Mouse (Mus musculus) kidney, postnatal 14 days (tissue): ENCODE measurements around the gene Pias3.
"Not testable (repeated sequence)": the region's sequence is repeated elsewhere in the genome, so short reads cannot be mapped to it uniquely, and the experiment has no call there.

ENCODE experiments used
- DNase-seq: peaks from one replicate; pipeline ENCODE4 v3.0.0; 2022; ENCODE audit warnings: mixed read lengths

Pias3 gene

GRCm38 (mm10) chr3:96696198-96696765 is at the start of gene Pias3:
TSS of gene Pias3 (plus strand) at chr3:96696384.
- peak; percentile 93 for DNase-seq

- no peak for DNase-seq
These were observed 48.8 kb upstream of the Pias3 start for GRCm38 (mm10) chr3:96647365-96647764.

GRCm38 (mm10) chr3:96660901-96661300 is 35.3 kb upstream of the Pias3 start:
- no peak for DNase-seq

GRCm38 (mm10) chr3:96662731-96663316 is 33.4 kb upstream of the Pias3 start:
- DNase-seq, result no peak

- DNase-seq, result peak; percentile 86
These were observed 32.5 kb upstream of the Pias3 start for GRCm38 (mm10) chr3:96663432-96664239.

GRCm38 (mm10) chr3:96665732-96666363 is 30.3 kb upstream of the Pias3 start:
- DNase-seq, result not testable (repeated sequence)

- DNase-seq, result peak; percentile 20
These were observed 29.3 kb upstream of the Pias3 start for GRCm38 (mm10) chr3:96666916-96667315.

GRCm38 (mm10) chr3:96667316-96667715 is 28.9 kb upstream of the Pias3 start:
- DNase-seq, result peak; percentile 24

GRCm38 (mm10) chr3:96668424-96669067 is 27.6 kb upstream of the Pias3 start:
- DNase-seq, result no peak

GRCm38 (mm10) chr3:96669727-96670468 is 26.3 kb upstream of the Pias3 start, which contains the start of gene Ankrd35:
TSS of gene Ankrd35 (plus strand) at chr3:96670131.
- DNase-seq, result peak; percentile 87

GRCm38 (mm10) chr3:96671519-96671918 is 24.7 kb upstream of the Pias3 start:
- no peak for DNase-seq

GRCm38 (mm10) chr3:96673514-96673913 is 22.7 kb upstream of the Pias3 start:
- DNase-seq, result no peak

- no peak for DNase-seq
These were observed 21.7 kb upstream of the Pias3 start for GRCm38 (mm10) chr3:96674442-96674841.

GRCm38 (mm10) chr3:96675171-96675570 is 21.0 kb upstream of the Pias3 start:
- DNase-seq, result no peak

GRCm38 (mm10) chr3:96675690-96676089 is 20.5 kb upstream of the Pias3 start:
- no peak for DNase-seq

GRCm38 (mm10) chr3:96678456-96678855 is 17.7 kb upstream of the Pias3 start:
- DNase-seq, result no peak

GRCm38 (mm10) chr3:96679159-96679674 is 17.0 kb upstream of the Pias3 start:
- no peak for DNase-seq

GRCm38 (mm10) chr3:96680269-96680956 is 15.8 kb upstream of the Pias3 start:
- no peak for DNase-seq

GRCm38 (mm10) chr3:96683496-96683895 is 12.7 kb upstream of the Pias3 start:
- DNase-seq, result no peak

GRCm38 (mm10) chr3:96684151-96684821 is 11.9 kb upstream of the Pias3 start:
- no peak for DNase-seq

GRCm38 (mm10) chr3:96684822-96685156 is 11.4 kb upstream of the Pias3 start:
- no peak for DNase-seq
